Mouse (Mus musculus) mature B cell (primary cell): ENCODE results near the gene Eva1b.

Source experiments
- in situ Hi-C: fragments of 300-500 bp; cut with MboI; formaldehyde crosslinking; loops from 2 replicates; pipeline ENCODE4 v1.14.3; 2019

The Eva1b gene

DNA sequence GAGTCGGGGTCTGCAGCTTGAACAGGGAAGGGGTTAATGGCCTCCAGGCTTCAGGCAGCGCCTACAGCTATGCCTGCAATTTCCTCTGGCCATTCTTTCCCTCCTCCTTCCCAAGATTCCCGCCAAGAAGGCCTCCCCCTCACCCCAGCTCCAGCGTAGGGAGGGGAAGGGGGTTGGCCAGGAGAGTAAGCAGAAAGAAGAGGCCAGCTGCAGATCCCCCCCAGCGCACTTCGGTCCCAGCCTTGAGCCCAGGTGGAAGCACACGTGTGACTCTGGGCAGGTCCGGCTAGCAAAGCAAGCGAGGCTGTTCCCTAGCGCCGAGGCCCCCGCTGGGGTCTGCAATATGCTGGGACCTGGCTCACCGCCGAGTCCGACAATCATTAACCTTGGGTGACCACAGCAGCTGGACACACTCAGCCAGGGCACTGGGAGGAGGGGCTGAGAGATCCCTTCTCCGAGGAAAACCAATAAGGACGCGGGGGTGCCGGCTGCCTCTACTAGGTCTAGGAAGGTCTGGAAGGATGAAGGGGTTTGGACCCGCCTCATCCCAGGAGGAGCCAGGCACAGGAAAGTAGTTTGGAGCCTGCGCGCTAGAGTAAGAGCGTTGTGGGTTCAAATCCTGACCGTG lies at the start of gene Eva1b:
Gene Eva1b, plus strand, starts transcription at position 212 of the 628 bp plus-strand sequence.
- in situ Hi-C loops = no loop called here

DNA sequence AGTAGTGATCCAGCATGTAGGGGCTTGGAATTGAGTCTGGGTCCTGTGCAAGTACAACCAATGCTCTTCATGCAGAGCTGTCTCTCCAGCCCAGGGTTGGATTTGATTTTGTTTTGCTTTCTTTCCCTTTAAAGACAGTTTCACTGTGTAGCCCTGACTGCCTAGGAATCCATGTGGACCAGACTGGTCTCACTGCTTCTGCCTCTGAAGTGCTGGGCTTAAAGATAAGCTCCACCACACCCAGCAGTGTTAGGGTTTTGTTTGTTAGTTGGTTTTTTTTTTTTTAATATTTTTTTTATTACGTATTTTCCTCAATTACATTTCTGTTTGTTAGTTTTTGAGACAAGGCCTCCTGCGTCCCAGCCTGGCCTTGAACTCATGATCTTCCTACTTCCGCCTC lies 48.2 kb upstream of the Eva1b start:
- in situ Hi-C loops = no loop called here

DNA sequence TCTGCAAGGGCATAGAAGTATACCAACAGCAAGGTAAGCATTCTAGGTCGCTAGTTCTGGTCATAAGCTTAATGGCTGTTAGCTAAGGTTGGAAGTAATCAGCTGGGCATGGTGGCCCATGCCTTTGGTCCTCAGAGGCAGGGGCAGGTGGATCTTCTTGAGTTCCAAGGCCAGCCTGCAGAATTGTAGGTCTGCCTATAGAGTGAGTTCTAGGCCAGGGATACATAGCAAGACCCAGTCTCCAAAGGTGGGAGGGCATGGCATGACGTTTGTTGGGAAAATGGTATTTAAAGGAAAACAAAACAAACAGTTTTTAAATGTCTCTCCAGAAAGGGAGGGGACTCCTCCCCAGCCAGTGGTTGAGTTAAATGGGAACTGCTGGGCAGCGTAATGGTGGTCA lies 46.8 kb upstream of the Eva1b start:
- in situ Hi-C loops = no loop called here

DNA sequence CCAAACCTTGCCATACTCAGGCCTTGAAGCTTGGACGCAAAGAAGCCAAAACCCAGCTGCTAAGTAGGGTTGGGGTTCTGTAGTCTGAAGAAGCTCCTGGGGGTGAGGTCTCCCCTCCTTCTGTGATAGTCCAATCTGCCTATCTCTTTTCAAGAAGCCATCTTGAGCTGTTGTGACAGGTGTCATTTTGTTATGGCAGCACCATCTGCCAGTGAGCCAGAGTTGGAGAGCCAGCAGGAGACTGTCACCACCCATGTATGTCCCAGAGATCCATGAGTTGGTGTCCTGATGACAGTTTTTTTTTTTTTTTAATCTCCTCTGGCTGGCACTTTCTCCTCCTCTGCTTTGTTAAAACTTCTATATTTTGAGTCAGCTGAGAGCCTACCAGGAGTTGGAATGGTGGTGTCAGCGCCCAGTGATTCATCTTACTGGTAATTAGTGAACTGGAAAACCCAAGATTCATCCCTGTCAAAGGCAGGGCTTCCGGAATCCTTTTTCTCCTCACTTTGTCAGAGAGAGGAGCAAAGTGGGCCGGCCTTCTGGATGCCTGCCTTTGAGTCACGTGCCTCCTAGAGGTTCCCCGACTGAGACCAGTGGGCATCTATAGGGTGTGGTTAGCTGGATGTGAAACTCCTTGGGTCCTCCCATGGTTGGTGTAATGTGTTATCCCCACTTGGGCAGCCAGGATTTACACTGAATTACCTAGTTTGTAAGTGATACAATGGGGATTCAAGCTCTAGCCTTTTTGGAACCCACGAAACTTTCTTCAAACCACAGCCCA lies 45.3 kb upstream of the Eva1b start:
- in situ Hi-C loops = no loop called here

DNA sequence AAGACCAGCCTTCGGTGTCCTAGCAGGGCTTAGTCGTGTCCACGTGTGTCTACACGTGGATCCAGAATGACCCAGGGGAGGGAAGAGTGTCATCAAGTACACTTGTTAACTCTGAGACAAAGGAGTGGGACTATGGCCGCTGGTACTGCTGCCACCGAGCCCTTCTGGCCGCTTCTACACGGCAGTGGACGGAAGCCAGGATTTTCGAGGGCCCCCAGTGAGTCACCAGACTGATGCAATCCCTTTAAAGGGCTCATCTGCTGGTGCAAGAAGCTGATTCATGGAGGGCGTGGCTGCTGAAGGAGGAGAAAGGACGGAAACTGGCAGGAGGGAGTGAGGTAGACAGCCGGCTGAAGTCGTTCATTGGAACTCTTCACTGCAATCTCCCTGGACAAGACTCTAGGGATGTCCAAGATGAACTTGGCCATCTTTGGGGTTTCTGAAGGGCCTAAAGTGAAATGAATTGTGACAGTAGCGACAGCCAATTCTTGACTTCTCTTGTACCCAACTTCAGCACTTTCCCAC lies 44.4 kb upstream of the Eva1b start:
- in situ Hi-C loops = no loop called here

DNA sequence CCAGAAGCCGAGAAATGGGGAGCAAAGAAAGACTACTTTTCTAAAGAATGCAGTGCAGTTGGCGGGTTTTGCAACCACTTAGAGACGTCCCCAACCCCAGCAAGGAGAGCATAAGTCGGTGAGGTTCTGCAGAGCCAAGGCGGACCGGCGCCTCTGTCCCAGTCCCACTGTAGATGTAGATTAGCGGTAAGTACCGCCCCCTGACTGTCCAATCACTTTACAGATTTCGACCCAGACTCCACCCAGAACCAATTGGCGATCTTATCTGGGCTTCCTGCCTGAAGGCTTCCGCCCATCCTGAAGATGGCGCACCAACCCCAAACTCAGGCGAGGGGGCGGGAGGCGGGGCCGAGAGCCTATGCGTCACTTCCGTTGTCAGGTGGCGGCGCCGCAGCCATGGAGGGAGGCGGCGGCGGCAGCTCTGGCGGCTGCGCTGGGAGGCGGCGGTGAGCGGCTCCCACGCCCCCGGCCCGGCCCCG lies 43.9 kb upstream of the Eva1b start, which contains the start of gene Stk40:
Gene Stk40, plus strand, starts transcription at position 368 of the 479 bp plus-strand sequence.
- in situ Hi-C loops = no loop called here

DNA sequence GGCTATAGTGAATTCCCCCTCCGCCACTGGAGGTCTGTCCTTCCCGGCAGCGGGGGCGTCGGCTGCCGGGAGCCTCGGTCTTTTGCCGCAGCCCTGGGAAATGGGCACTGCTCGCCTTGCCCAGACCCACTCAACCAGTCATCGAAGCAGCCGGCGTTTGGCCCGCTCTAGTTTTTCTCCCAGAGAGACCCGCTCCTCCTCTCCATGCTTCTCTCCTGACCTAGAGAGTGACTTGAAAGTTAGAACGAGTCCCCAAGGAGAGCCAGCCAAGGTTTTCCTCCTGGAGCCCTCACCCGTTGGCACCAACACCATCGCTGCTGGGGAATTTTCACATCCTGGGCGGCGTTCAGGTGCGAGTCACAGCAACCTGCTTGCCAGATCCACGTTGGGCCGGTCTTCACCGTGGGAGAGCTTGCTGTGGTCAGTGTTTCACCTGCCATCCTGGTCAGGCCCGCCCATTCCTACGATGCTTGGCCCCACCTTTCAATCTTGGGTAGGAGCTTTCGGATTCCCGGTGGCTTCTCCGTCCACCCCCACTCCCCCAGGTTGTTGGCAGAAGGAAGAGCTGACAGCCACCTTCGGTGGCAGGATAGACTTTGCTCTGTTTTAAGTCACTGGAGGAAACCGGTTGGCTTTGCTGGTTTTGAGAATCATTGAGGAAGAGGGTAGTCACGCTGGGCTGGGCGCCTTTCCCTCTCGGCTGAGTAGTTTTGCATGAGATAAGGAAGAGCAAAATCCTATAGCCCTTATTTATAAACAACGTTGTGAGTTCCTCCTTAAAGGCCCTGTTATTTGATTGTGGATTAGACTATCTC lies 43.1 kb upstream of the Eva1b start:
- in situ Hi-C loops = no loop called here

DNA sequence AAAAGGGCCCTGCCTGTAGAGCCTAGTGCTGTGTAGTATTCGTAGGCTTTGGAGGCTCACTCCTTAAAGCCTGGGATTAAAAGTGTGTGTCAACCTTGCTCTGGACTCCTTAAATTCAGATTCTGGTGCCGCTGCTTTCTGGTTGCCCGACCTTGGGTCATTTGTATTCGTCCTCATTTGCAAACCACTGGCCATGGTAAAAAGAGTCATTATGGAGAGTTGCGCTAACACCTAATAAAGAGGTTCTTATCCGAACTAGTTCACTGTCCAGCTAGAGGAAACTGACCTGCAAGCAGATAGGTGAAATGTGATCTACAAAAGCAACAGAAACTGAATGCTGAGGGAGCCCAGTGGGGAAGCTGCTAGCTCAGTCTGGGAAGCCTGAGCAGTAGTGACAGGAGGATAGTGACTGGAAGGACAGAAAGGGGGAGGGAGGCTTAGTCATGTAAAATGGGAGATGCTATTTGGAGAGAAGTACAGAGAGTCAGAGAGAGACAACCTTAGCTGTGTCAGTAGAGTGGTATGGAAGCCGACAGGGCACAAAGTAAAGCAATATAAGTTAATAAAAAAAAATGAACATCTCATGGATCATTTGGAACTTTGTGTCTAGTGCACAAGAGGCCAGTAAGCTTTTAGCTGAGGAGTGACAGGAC lies 42.3 kb upstream of the Eva1b start:
- in situ Hi-C loops = no loop called here

DNA sequence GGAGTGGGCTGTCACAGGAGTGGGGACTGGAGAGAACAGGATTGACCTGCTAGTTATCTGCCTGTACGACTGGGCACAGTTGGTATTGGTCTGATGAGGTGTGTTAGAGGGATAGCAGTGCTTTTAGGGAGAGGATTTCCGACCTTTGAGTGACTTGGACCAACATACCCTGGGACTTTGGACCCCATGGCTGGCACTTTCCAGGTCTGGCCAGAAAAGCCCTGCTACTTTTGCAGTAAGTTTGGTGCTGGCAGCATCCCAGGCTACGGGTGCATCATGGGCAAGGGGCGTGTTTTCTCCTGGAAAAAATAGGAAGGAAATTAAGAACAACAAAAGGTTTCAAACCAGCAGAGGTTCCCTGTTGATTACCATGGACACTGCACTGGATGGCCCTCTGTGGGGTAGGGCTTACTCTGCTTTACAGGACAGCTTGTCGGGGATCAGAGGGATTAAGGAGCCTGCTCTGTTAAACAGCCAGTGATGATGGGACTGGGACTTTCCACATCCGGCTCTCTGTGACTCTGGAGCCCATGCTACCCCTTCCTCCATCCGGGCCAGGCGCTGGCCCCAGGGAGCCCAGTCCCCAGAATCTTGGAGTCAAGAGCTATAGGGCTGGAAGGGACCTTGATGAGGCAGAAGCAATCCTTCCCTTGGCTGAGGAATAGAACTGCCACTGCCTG lies 39.3 kb upstream of the Eva1b start:
- in situ Hi-C loops = no loop called here

DNA sequence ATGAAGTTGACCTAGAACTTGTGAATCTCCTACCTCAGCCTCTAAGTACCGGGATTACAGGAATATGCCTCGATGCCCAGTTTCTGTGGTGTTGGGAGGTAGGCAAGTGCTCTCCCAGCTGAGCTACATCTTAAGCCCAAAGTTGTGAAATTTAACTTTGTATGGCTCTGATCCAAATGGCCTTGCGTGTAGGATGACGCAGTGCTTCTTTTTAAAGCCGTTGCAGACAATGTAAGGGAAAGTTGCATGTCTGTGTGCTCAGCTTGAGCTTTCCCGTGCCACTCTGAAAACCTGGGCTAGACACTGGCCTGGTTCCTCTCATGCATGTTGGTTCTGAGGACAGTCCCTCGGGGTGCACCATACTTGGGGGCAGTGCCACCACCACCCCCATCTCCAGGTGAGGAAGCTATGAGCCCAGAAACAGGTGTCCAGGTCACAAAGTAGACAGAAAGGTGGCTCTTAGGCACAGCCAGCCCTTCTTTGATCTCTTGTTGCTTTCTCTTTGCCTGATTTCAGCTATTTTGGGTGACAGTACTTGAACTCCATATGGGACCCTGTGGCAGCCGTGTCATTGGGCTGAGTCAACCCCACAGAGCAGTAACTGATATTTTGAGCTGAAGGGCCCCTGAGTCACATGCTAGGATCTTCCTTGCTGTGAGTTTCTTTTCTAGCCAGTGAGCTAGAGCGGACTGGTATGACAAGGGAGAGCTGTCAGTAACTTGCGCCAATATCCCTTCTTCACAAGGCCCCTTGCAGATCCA lies 37.8 kb upstream of the Eva1b start:
- in situ Hi-C loops = no loop called here

DNA sequence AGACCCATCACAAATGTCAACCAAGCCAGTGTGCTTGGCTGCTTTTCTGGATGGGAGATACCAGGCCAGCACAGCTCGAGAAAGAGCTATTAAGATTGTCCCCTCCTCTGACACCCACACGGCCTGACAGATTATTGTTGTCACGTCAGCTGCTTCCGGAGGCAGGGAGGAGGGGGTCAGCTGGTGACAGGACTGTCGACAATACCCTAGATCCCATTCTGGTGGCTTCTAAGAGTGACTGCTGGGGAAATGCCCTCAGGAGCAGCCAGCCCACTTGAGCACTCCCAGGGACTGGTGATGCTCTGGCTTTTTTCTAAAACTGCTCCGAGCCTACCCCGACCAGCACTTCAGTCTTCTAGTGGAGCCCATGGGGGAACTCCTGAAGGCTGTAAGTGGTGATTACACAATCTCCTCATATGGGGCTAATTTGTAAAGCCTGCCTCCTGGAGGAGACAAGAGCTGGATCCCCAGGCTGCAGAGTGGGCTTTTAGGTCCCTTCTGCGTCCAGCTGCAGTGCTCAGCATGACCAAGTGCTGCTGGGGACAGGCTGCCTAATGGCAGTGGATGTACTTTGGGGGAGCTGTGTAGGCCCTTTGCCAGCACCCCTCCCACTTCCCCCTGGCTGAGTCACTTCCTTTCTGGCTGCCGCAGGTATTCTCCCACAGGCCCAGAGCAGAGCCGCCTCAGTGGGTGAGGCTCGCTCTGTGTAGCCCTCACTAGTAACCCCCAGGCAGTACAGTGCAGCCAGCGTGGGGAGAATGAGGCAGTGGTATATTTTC lies 37.0 kb upstream of the Eva1b start:
- in situ Hi-C loops = no loop called here

DNA sequence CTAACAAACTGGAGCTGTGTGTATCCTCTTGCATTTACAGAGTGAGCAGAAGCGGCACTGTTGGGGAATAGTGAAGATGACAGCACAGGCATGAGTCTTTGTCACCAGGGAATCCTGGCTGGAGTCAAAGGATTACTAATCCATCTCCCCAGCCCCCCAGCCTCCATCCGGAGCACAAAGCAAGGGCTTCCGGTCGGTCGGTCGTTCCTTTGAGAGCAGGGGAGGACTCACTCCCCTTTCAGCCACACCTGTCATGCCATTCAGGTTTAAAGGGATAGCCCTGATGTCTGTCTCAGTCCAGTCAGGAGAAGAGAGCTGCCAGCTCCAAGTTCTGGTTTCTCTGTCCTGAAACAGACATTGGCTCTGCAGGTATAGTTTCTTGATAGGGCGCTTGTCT lies 36.4 kb upstream of the Eva1b start:
- in situ Hi-C loops = no loop called here

DNA sequence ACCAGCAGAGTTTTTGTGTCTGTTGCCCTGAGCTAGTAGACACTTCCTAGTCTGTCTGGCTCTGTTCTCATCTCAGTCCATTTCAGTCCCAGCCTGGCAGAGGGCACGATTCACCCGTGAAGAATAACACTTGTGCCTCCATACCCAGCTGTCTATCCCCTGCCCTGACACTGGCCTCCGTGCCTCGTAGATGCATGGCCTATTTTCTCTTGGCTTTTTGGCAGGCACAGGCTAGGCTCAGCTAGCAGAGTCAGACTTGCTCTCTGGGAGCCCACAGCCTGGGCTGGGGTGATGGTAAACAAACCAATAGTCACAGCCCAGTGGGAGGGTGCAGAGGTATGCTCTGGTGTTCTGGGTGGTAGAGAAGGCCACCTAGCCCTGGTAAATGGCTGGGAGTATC lies 34.3 kb upstream of the Eva1b start:
- in situ Hi-C loops = no loop called here

DNA sequence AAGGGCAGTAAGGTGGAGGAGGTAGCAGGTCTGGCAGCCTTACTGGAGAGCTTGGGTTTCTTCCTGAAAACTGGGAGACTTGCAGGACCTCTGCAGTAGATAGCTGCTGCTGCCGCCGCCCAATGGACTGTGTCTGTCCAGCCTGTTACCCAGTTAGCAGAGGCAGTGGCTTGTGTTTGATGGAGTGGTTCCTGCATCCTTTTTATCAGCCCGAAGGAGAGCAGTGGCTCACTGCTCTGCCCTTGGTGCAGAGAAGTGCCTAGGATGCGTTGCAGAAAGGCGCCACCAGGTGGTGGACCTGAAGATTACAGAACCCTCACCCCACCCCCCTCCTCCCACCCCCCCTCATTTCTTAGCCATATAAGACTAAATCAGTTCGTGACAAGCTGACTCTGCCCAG lies 33.6 kb upstream of the Eva1b start:
- in situ Hi-C loops = no loop called here

DNA sequence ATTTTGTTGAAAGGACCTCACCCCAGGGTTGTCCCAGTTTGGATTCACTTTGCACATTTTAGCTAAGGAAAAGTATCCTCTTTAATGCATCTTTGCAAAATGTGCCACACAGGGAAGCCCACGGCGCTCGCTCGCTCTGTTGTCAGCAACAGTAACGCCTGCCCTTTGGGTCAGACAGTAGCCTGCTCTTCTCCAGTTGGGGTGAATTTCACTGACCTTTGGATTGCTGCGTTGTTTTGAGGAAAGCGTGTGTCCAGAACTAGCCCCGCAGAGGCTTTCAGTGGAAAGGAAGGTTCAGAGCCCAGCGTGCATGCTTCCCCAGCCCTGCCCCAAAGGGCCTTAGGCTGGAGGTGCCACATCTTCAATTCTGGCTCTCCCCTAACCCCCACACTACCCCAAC lies 32.1 kb upstream of the Eva1b start:
- in situ Hi-C loops = no loop called here

DNA sequence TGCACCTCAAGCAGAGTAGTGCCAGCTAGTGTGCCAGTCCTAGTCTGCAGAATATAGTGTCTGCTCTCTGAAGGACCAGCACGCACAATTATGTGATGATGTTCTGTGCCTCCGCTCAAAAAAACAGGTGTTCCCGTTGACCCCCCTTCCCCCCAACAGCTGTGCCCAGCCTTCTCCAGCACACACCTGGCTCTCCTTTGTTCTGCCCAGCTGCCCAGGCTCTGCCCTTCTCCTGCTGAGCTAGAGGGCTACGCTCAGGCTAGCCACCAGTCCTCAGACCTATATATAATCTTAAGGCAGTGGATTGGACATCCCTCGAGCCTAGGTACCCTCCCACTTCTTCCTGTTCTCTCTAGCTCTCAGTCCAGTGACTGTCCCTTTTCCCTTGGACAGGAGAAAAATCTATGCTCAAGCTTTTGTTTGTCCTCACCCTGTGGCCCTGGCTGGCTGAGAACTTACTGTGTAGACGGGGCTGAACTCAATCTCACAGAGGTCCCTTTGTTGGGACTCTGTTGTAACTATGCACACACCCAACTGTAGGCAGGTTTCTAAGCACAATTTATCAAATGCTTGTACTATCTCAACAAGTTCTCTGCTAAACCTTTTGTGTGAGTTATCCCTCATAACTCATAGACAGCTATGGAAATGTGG lies 31.5 kb upstream of the Eva1b start:
- in situ Hi-C loops = no loop called here

DNA sequence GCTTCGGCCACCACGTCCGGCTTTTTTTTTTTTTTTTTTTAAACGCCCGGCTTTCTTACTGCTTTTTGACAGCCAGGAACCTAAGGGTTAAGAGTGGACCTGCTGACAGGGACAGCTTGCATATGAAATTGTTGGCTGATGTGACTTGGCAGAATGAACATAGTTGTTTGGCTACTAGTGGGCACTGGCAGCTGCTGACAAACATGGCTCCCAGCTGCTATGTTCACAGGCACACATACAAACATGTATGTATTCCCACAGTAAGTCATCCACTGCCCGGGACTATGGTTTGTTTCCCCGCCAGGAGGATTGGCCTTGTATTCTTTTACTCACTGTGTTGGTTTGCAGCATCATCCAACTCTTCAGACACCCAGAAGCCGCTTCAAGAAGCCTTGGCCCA lies 30.4 kb upstream of the Eva1b start:
- in situ Hi-C loops = no loop called here

DNA sequence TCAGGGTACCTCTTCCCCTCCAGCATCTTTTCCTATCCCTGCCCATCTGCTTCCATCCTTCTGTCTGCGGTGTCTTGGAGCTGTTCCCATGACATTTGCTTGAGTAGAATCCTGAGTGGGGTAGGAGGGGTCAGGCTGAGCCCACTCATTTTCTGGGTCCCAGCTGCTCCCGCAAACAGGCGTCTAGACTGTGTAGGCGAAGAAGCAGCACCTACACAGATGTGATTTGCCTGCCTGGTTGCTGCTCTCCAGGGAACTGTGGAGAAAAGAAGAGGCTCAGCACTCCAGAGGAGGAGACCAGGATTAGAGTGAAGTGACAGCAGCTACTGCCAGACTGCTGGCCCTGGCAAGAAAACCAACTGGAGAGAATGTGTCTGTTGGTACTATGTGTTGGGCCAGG lies 28.9 kb upstream of the Eva1b start:
- in situ Hi-C loops = no loop called here

DNA sequence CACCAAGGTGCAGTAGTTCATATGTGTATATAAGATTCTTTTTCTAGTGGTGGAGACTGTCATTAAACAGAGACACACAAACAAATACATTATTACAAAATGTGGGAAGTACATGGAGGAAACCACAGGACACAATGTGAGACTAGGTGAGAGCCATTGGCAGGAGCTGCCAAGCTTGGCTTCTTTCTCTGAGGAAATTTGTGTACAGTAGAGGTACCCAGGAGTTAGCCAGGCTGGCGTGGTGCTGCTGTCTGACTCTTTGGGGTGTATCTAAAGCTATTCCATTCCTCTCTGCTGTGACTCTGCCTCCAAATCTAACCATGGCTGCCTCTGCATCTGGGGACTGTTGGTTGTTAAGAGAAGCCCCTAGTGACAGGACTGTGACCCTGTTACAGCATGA lies 28.5 kb upstream of the Eva1b start:
- in situ Hi-C loops = no loop called here
